ENCODE assay signal across 17 mouse cellular contexts in the genomic region with DNA sequence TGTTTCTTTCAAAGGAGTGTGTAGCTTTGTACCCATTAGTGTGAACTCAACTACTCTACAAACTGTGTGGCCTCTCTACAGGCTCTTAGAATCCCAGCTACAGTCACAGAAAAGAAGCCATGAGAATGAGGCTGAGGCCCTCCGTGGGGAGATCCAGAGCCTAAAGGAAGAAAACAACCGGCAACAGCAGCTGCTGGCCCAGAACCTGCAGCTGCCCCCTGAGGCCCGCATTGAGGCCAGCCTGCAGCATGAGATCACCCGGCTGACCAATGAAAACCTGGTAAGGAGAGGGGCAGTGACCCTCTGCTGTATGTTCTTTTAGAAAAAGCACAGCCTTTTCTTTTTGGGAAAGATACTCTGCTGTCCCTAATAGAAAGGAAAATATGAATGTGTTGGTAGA. TPM values are rescaled to one million over a fixed set of nuclear protein-coding genes. Genes with fewer than 3 reads are reported as not detected.
A peak's percentile ranks its signal among the peaks of the same experiment; 100 is the strongest.
DNase-seq lines count a peak whose midpoint lies in the region; ATAC-seq and TF ChIP-seq lines count a peak whose summit lies in the region.
"Had no signal": no experiment of that assay in that cellular context is flagged by ENCODE, and none has a peak within 500 bp of the region (broad histone marks: within the 10 kb centered on the region; RNA-seq: fewer than 3 reads in every experiment).

No protein-coding gene starts in this region.

- TF ChIP-seq RAD21 in CH12.LX (IDR thresholded peaks at IDR 0.05; ENCODE audit: low read depth, low read length) = no peak

- H3K27ac ChIP-seq in hindbrain, embryonic 10.5 days = no peak overlapping the region; the same call in 1 of the 2 replicates
- no peak overlapping the region for H3K27ac ChIP-seq in hindbrain, embryonic 14.5 days
- H3K27ac ChIP-seq in CH12.LX (ENCODE audit: insufficient read depth, low read depth) = peak overlapping the region; percentile 51; the same call in 1 of the 2 replicates
- no peak overlapping the region for H3K27ac ChIP-seq in hindbrain, postnatal 0 days
- H3K27ac ChIP-seq: embryonic facial prominence, embryonic 13.5 days; heart, embryonic 13.5 days; intestine, embryonic 15.5 days had no signal

- no peak overlapping the region for H3K4me2 ChIP-seq in hindbrain, embryonic 14.5 days (replicated peaks)
- peak overlapping the region; percentile 43 for H3K4me2 ChIP-seq in CH12.LX (ENCODE audit: insufficient read depth, low read depth, poor library complexity, severe bottlenecking)
- no peak overlapping the region for H3K4me2 ChIP-seq in hindbrain, postnatal 0 days (ENCODE audit: low read depth, low read length)
- H3K4me2 ChIP-seq: embryonic facial prominence, embryonic 13.5 days; heart, embryonic 13.5 days; intestine, embryonic 15.5 days had no signal

- no peaks in the 10 kb centered on the region for H3K27me3 ChIP-seq in hindbrain, embryonic 10.5 days (ENCODE audit: insufficient read depth, poor library complexity, severe bottlenecking)
- H3K27me3 ChIP-seq in hindbrain, embryonic 14.5 days (ENCODE audit: control insufficient read depth, insufficient read depth, low read length) = no peaks in the 10 kb centered on the region
- H3K27me3 ChIP-seq in CH12.LX (replicated peaks) = no peaks in the 10 kb centered on the region
- H3K27me3 ChIP-seq in hindbrain, postnatal 0 days (ENCODE audit: insufficient read depth, low read length) = no peaks in the 10 kb centered on the region
- H3K27me3 ChIP-seq: embryonic facial prominence, embryonic 13.5 days; heart, embryonic 13.5 days; intestine, embryonic 15.5 days had no signal

- H3K36me3 ChIP-seq in hindbrain, embryonic 10.5 days = peaks cover 68% of the 10 kb centered on the region
- peaks cover 88% of the 10 kb centered on the region for H3K36me3 ChIP-seq in hindbrain, embryonic 14.5 days (replicated peaks; ENCODE audit: control insufficient read depth, insufficient read depth)
- H3K36me3 ChIP-seq in CH12.LX (replicated peaks in 1 of 2; ENCODE audit: control insufficient read depth in 1 of 2, insufficient read depth in 1 of 2, low read length in 1 of 2) = peaks cover 27 to 61% of the 10 kb centered on the region in 2 experiments
- H3K36me3 ChIP-seq in hindbrain, postnatal 0 days (ENCODE audit: insufficient read depth, low read length) = peaks cover 23% of the 10 kb centered on the region; the same call in 1 of the 2 replicates

- no peak overlapping the region for H3K4me3 ChIP-seq in hindbrain, embryonic 10.5 days
- H3K4me3 ChIP-seq in hindbrain, embryonic 14.5 days (replicated peaks; ENCODE audit: low read length) = no peak overlapping the region
- no peak overlapping the region for H3K4me3 ChIP-seq in CH12.LX (replicated peaks in 1 of 3; ENCODE audit: low read depth in 2 of 3, low read length in 2 of 3, poor library complexity in 1 of 3)
- H3K4me3 ChIP-seq in hindbrain, postnatal 0 days (ENCODE audit: low read length) = no peak overlapping the region
- H3K4me3 ChIP-seq: embryonic facial prominence, embryonic 13.5 days; heart, embryonic 13.5 days; intestine, embryonic 15.5 days had no signal

- no peaks in the 10 kb centered on the region for H3K9me3 ChIP-seq in hindbrain, embryonic 10.5 days
- H3K9me3 ChIP-seq in hindbrain, embryonic 14.5 days (ENCODE audit: control insufficient read depth, low read length) = no peaks in the 10 kb centered on the region
- no peaks in the 10 kb centered on the region for H3K9me3 ChIP-seq in CH12.LX (replicated peaks; ENCODE audit: low read length)
- H3K9me3 ChIP-seq in hindbrain, postnatal 0 days (ENCODE audit: low read length) = no peaks in the 10 kb centered on the region
- H3K9me3 ChIP-seq: embryonic facial prominence, embryonic 13.5 days; heart, embryonic 13.5 days; intestine, embryonic 15.5 days had no signal

- H3K79me2 ChIP-seq in CH12.LX (replicated peaks; ENCODE audit: control insufficient read depth, extremely low read depth, insufficient read depth, poor library complexity, severe bottlenecking) = 0 out of 2 replicates have a peak, but pooled peaks cover 3% of the 10 kb centered on the region

- no peak overlapping the region for H3K9ac ChIP-seq in hindbrain, embryonic 14.5 days
- H3K9ac ChIP-seq in CH12.LX (ENCODE audit: insufficient read depth, low read depth) = peak overlapping the region; percentile 6; the same call in 1 of the 2 replicates
- no peak overlapping the region for H3K9ac ChIP-seq in hindbrain, postnatal 0 days (replicated peaks; ENCODE audit: low read length)
- H3K9ac ChIP-seq: embryonic facial prominence, embryonic 13.5 days; heart, embryonic 13.5 days; intestine, embryonic 15.5 days had no signal

- ATAC-seq in hindbrain, embryonic 14.5 days (ENCODE audit: low FRiP score) = no peak
- ATAC-seq in hindbrain, postnatal 0 days = 0 out of 2 replicates have a peak, but pooled peaks have one; percentile 27
- ATAC-seq: activated CD4-positive, CD25-positive, alpha-beta regulatory T cell, adult 4 months; forebrain, embryonic 16.5 days; intestine, embryonic 15.5 days had no signal

- no peak for TF ChIP-seq POLR2A in CH12.LX (IDR thresholded peaks at IDR 0.05; ENCODE audit: low read depth, low read length)

- TF ChIP-seq CTCF in CH12.LX (conservative IDR thresholded peaks at IDR 0.05 in 1 of 2, IDR thresholded peaks at IDR 0.05 in 1 of 2; ENCODE audit: low read depth in 2 of 2, low read length in 2 of 2) = no peak
- TF ChIP-seq CTCF in hindbrain, postnatal 0 days (IDR thresholded peaks at IDR 0.05; ENCODE audit: low read depth) = no peak

- 50% methylated on average over 4 of the region's 4 CpGs for WGBS in hindbrain, embryonic 10.5 days
- 41% methylated on average over 4 of the region's 4 CpGs for WGBS in hindbrain, embryonic 14.5 days
- 23% methylated on average over 4 of the region's 4 CpGs for WGBS in hindbrain, postnatal 0 days

- peak; percentile 23 for DNase-seq in cerebellum, adult 8-10 months
- no peak for DNase-seq in cerebellum, adult 11-12 months
- DNase-seq in hindbrain, embryonic 10.5 days (ENCODE audit: low spot score) = peak; percentile 12
- DNase-seq in hindbrain, embryonic 14.5 days (ENCODE audit: low spot score) = no peak
- no peak for DNase-seq in CH12.LX (ENCODE audit: extremely low read depth)
- peak; percentile 26 for DNase-seq in hindbrain, postnatal 0 days (ENCODE audit: low spot score)
- no peak for DNase-seq in adrenal gland, postnatal 4 days (ENCODE audit: low spot score in 2 of 2)
- no peak for DNase-seq in layer of hippocampus, postnatal 36 days
- DNase-seq: kidney, postnatal 4 days; lung, adult 18-20 months; thymus, adult 2 months had no signal

- TF ChIP-seq EP300 in CH12.LX (IDR thresholded peaks at IDR 0.05; ENCODE audit: low read length) = no peak

- 0 out of 2 replicates have a peak, but pooled peaks cover 11% of the 10 kb centered on the region for H3K4me1 ChIP-seq in hindbrain, embryonic 10.5 days (replicated peaks)
- H3K4me1 ChIP-seq in hindbrain, embryonic 14.5 days (replicated peaks; ENCODE audit: control insufficient read depth, insufficient read depth, low read length) = no peaks in the 10 kb centered on the region
- H3K4me1 ChIP-seq in CH12.LX (ENCODE audit: control insufficient read depth in 1 of 2, insufficient read depth in 2 of 2) = peaks cover 10 to 42% of the 10 kb centered on the region in 2 experiments
- no peaks in the 10 kb centered on the region for H3K4me1 ChIP-seq in hindbrain, postnatal 0 days (ENCODE audit: insufficient read depth, low read length)
- H3K4me1 ChIP-seq: embryonic facial prominence, embryonic 13.5 days; intestine, embryonic 15.5 days had no signal

- dilution Hi-C loops in CH12.LX (cut with MboI; ENCODE audit: extremely low pct_ligation_motif_present, extremely low pct_unique_long_range_greater_than_20kb, low sequenced_read_pairs) = no loop called here

- in situ Hi-C loops in CH12.LX (cut with MboI; ENCODE audit: low pct_ligation_motif_present, low pct_unique_long_range_greater_than_20kb, low sequenced_read_pairs) = no loop called here

TF ChIP-seq in CH12.LX, 34 proteins besides CTCF, POLR2A, EP300 and RAD21:
- TF ChIP-seq ZKSCAN1 (IDR thresholded peaks at IDR 0.05; ENCODE audit: borderline replicate concordance, low read depth, low read length) = no peak
- TF ChIP-seq TCF12 (IDR thresholded peaks at IDR 0.05; ENCODE audit: low read depth, low read length) = peak; percentile 34; the same call in 1 of the 2 replicates
TF ChIP-seq in CH12.LX: peak in this region for 1.

RNA-seq across cellular contexts. Expression of gene Myo5c, which starts 38.0 kb away (rescaled TPM):
- polyA plus RNA-seq in hindbrain, embryonic 10.5 days (2016; fragmentation: Nextera tagmentation; extraction: Ambion mirVana) = 0.52 and 1.6 TPM in 2 replicates
- 0.34 and 0.54 TPM in 2 replicates for polyA plus RNA-seq in hindbrain, embryonic 14.5 days (2014; fragmentation: Nextera tagmentation; extraction: Ambion mirVana)
- total RNA-seq in CH12.LX (2012; rRNA removed) (1.6 and 4.4 TPM in 2 replicates), CH12.LX (2014; rRNA removed) (3.7 and 3.8 TPM in 2 replicates)
- polyA plus RNA-seq in CH12.LX (2012; ENCODE audit: insufficient read length, low read depth) = 4.7 and 5.2 TPM in 2 replicates
- total RNA-seq in hindbrain, postnatal 0 days (2014; rRNA removed) = 0.26 and 0.75 TPM in 2 replicates
- polyA plus RNA-seq in hindbrain, postnatal 0 days (2015; fragmentation: Nextera tagmentation; extraction: Ambion mirVana) = 0.30 and 0.44 TPM in 2 replicates
- total RNA-seq in adrenal gland, postnatal 4 days (2021) = 1 to 10 TPM; 1.8 to 5.0 TPM
- under 1 TPM; 0.50 to 0.53 TPM for total RNA-seq in layer of hippocampus, postnatal 36 days (2021)
- total RNA-seq: MEL had no signal
- polyA plus RNA-seq: activated CD4-positive, CD25-positive, alpha-beta regulatory T cell, adult 4 months had no signal

Comparison
In these comparisons a context has a peak if more than half of its experiments do, and no peak if none do; other contexts are left out.
1. DNase-seq: peak in cerebellum, adult 8-10 months (single experiment), hindbrain, embryonic 10.5 days (single experiment) and hindbrain, postnatal 0 days (single experiment); none in cerebellum, adult 11-12 months (single experiment), hindbrain, embryonic 14.5 days (single experiment), CH12.LX (single experiment), adrenal gland, postnatal 4 days (0 of 2) and layer of hippocampus, postnatal 36 days (0 of 2).